In the genomic region with DNA sequence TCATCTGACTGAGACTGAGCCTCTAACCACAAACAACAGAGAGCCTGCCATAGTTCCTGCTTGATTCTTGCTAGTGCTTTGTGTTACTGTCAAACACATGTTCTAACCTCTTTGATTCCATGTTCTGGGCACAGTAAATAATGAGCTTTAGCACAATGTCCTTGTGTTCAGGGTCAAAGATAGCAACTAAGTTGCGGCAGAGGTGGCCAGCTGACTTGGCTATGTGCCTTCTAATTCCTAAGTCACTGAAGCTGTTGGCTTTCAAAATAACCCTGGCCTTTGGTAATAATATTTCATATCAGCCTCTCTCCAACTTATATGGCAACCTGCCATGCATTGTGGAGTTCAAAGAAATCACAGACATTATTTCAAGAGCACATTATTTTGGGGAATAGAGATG, we compare ENCODE assay signal across 13 mouse cellular contexts.
DNase-seq lines count a peak whose midpoint lies in the region; ATAC-seq and TF ChIP-seq lines count a peak whose summit lies in the region.
"Had no signal": no experiment of that assay in that cellular context is flagged by ENCODE, and none has a peak within 500 bp of the region (broad histone marks: within the 10 kb centered on the region; RNA-seq: fewer than 3 reads in every experiment).

No protein-coding gene starts in this region.

- no peaks in the 10 kb centered on the region for H3K27me3 ChIP-seq in lung, postnatal 0 days (replicated peaks; ENCODE audit: insufficient read depth, low read length)
- H3K27me3 ChIP-seq in midbrain, embryonic 16.5 days (ENCODE audit: control insufficient read depth, insufficient read depth, low read depth, low read length): no peaks in the 10 kb centered on the region
- H3K27me3 ChIP-seq: hindbrain, embryonic 12.5 days had no signal

- no peak overlapping the region for H3K4me3 ChIP-seq in lung, postnatal 0 days (ENCODE audit: low read depth, low read length)
- no peak overlapping the region for H3K4me3 ChIP-seq in lung, adult 2 months (replicated peaks; ENCODE audit: extremely low read depth, low read depth, low read length)
- H3K4me3 ChIP-seq in midbrain, embryonic 16.5 days (ENCODE audit: low read depth, low read length): no peak overlapping the region
- H3K4me3 ChIP-seq: hindbrain, embryonic 12.5 days had no signal

- peak; percentile 14 for DNase-seq in lung, postnatal 0 days (ENCODE audit: low spot score)
- no peak for DNase-seq in lung, adult 2 months
- peak; percentile 35 for DNase-seq in adrenal gland, postnatal 25 days
- DNase-seq in heart, postnatal 14 days: peak; percentile 22 to 45
- DNase-seq in ovary, postnatal 36 days (ENCODE audit: low spot score): peak; percentile 20
- no peak for DNase-seq in B cell, adult 2 months
- DNase-seq: cerebellum, adult 18-20 months; forebrain, postnatal 0 days; right cerebral cortex, postnatal 25 days had no signal

- TF ChIP-seq EP300 in lung, postnatal 0 days (IDR thresholded peaks at IDR 0.05): no peak

- H3K4me2 ChIP-seq in lung, postnatal 0 days (replicated peaks; ENCODE audit: low read depth, low read length): no peak overlapping the region
- no peak overlapping the region for H3K4me2 ChIP-seq in midbrain, embryonic 16.5 days (ENCODE audit: low read length)
- H3K4me2 ChIP-seq: hindbrain, embryonic 12.5 days; liver, embryonic 11.5 days had no signal

- H3K9ac ChIP-seq in lung, postnatal 0 days (replicated peaks; ENCODE audit: low read depth): no peak overlapping the region
- no peak overlapping the region for H3K9ac ChIP-seq in midbrain, embryonic 16.5 days (ENCODE audit: low read depth, low read length)
- H3K9ac ChIP-seq: forebrain, postnatal 0 days; hindbrain, embryonic 12.5 days had no signal

- H3K36me3 ChIP-seq in lung, postnatal 0 days (ENCODE audit: insufficient read depth, low read length): no peaks in the 10 kb centered on the region
- H3K36me3 ChIP-seq in midbrain, embryonic 16.5 days (ENCODE audit: control insufficient read depth, insufficient read depth, low read length): no peaks in the 10 kb centered on the region
- H3K36me3 ChIP-seq: hindbrain, embryonic 12.5 days had no signal

- no peak for TF ChIP-seq POLR2A in lung, adult 2 months (IDR thresholded peaks at IDR 0.05; ENCODE audit: borderline replicate concordance, extremely low read depth, low read depth, low read length)

- intact Hi-C loops in heart, postnatal 14 days (cut with DNase I): no loop called here

- WGBS in lung, postnatal 0 days: 42% methylated on average over 1 of the region's 1 CpGs
- 37% methylated on average over 1 of the region's 1 CpGs for WGBS in lung, adult 2 months
- 43% methylated on average over 1 of the region's 1 CpGs for WGBS in midbrain, embryonic 16.5 days

- H3K9me3 ChIP-seq in lung, postnatal 0 days (ENCODE audit: low read length): no peaks in the 10 kb centered on the region
- no peaks in the 10 kb centered on the region for H3K9me3 ChIP-seq in midbrain, embryonic 16.5 days (replicated peaks; ENCODE audit: control insufficient read depth, low read length, poor library complexity, severe bottlenecking)
- H3K9me3 ChIP-seq: hindbrain, embryonic 12.5 days had no signal

- H3K4me1 ChIP-seq in lung, postnatal 0 days (ENCODE audit: insufficient read depth, low read depth, low read length): no peaks in the 10 kb centered on the region
- H3K4me1 ChIP-seq in lung, adult 2 months (ENCODE audit: control insufficient read depth, insufficient read depth, low read length): no peaks in the 10 kb centered on the region
- peaks cover 6% of the 10 kb centered on the region for H3K4me1 ChIP-seq in midbrain, embryonic 16.5 days (ENCODE audit: control insufficient read depth, insufficient read depth, low read length)
- H3K4me1 ChIP-seq: hindbrain, embryonic 12.5 days had no signal

- no peak for TF ChIP-seq CTCF in lung, postnatal 0 days (IDR thresholded peaks at IDR 0.05)
- no peak for TF ChIP-seq CTCF in lung, adult 2 months (IDR thresholded peaks at IDR 0.05; ENCODE audit: insufficient read depth, low read length)

- H3K27ac ChIP-seq in lung, postnatal 0 days (ENCODE audit: low read length): no peak overlapping the region
- no peak overlapping the region for H3K27ac ChIP-seq in midbrain, embryonic 16.5 days (ENCODE audit: low read length)
- H3K27ac ChIP-seq: hindbrain, embryonic 12.5 days had no signal

- ATAC-seq in lung, postnatal 0 days: no peak
- ATAC-seq in midbrain, embryonic 16.5 days: no peak
- ATAC-seq: activated CD4-positive, CD25-positive, alpha-beta regulatory T cell, adult 4 months; forebrain, postnatal 0 days had no signal

Comparison
In these comparisons a context has a peak if more than half of its experiments do, and no peak if none do; other contexts are left out.
1. DNase-seq: peak in lung, postnatal 0 days (single experiment), adrenal gland, postnatal 25 days (single experiment), heart, postnatal 14 days (2 of 2) and ovary, postnatal 36 days (single experiment); none in lung, adult 2 months (single experiment) and B cell, adult 2 months (0 of 2).